ENCODE assay signal across 10 mouse cellular contexts in genomic region chrX:73815072-73815471, GRCm38 (mm10). TPM values are rescaled to one million over a fixed set of nuclear protein-coding genes. Genes with fewer than 3 reads are reported as not detected.
DNase-seq lines count a peak whose midpoint lies in the region; ATAC-seq and TF ChIP-seq lines count a peak whose summit lies in the region.
"Had no signal": no experiment of that assay in that cellular context is flagged by ENCODE, and none has a peak within 500 bp of the region (broad histone marks: within the 10 kb centered on the region; RNA-seq: fewer than 3 reads in every experiment).

No protein-coding gene starts in this region.

- peak overlapping the region; percentile 70 for H3K9ac ChIP-seq in forebrain, embryonic 14.5 days (ENCODE audit: low read length)
- H3K9ac ChIP-seq in liver, embryonic 13.5 days: no peak overlapping the region

- 65% methylated on average over 13 of the region's 14 CpGs for WGBS in thymus, adult 2 months
- 31% methylated on average over 14 of the region's 14 CpGs for WGBS in forebrain, embryonic 14.5 days
- 14% methylated on average over 14 of the region's 14 CpGs for WGBS in liver, embryonic 13.5 days (ENCODE audit: insufficient replicate concordance)

- no peak for TF ChIP-seq POLR2A in thymus, adult 2 months (IDR thresholded peaks at IDR 0.05; ENCODE audit: control insufficient read depth, extremely low read depth, insufficient read depth, low read length, poor library complexity)

- H3K4me3 ChIP-seq in thymus, adult 2 months (ENCODE audit: control insufficient read depth, insufficient read depth, low read length): 0 out of 2 replicates have a peak overlapping the region, but pooled peaks have one; percentile 11
- H3K4me3 ChIP-seq in forebrain, embryonic 14.5 days (ENCODE audit: low read depth, low read length): peak overlapping the region; percentile 23
- H3K4me3 ChIP-seq in liver, embryonic 13.5 days (replicated peaks): no peak overlapping the region
- H3K4me3 ChIP-seq: myocyte had no signal

- no peaks in the 10 kb centered on the region for H3K9me3 ChIP-seq in forebrain, embryonic 14.5 days (replicated peaks; ENCODE audit: control insufficient read depth, low read length)
- no peaks in the 10 kb centered on the region for H3K9me3 ChIP-seq in liver, embryonic 13.5 days (replicated peaks)

- H3K36me3 ChIP-seq in thymus, adult 2 months (ENCODE audit: control insufficient read depth, insufficient read depth, low read length): no peaks in the 10 kb centered on the region
- H3K36me3 ChIP-seq in forebrain, embryonic 14.5 days (ENCODE audit: control insufficient read depth, insufficient read depth, low read length): no peaks in the 10 kb centered on the region
- H3K36me3 ChIP-seq in liver, embryonic 13.5 days: no peaks in the 10 kb centered on the region

- peak; percentile 95 for ATAC-seq in forebrain, embryonic 14.5 days
- no peak for ATAC-seq in liver, embryonic 13.5 days (ENCODE audit: low read depth)

- H3K4me1 ChIP-seq in thymus, adult 2 months (replicated peaks; ENCODE audit: control insufficient read depth, insufficient read depth, low read length): peaks cover 10% of the 10 kb centered on the region
- H3K4me1 ChIP-seq in forebrain, embryonic 14.5 days (ENCODE audit: control insufficient read depth, insufficient read depth, low read length): no peaks in the 10 kb centered on the region
- H3K4me1 ChIP-seq in liver, embryonic 13.5 days (replicated peaks): no peaks in the 10 kb centered on the region; the same call in 1 of the 2 replicates

- TF ChIP-seq CTCF in thymus, adult 2 months (IDR thresholded peaks at IDR 0.05; ENCODE audit: borderline replicate concordance, control insufficient read depth, extremely low read depth, insufficient read depth, low read length, poor library complexity): no peak

- peak; percentile 12 for DNase-seq in thymus, adult 2 months
- DNase-seq in thymus, adult 18-20 months: no peak
- peak; percentile 72 for DNase-seq in forebrain, embryonic 14.5 days (ENCODE audit: low spot score)
- DNase-seq in liver, embryonic 13.5 days: no peak
- DNase-seq in thymus, postnatal 4 days: peak; percentile 56
- no peak for DNase-seq in right cerebral cortex, adult 2 months (ENCODE audit: low spot score in 2 of 2)
- DNase-seq in ovary, adult 18-20 months (ENCODE audit: low spot score): no peak
- DNase-seq: adrenal gland, adult 2 months; heart, postnatal 14 days had no signal

- no peak overlapping the region for H3K27ac ChIP-seq in thymus, adult 2 months (ENCODE audit: control insufficient read depth, insufficient read depth, low read length)
- H3K27ac ChIP-seq in forebrain, embryonic 14.5 days (ENCODE audit: low read depth, low read length): peak overlapping the region; percentile 55; the same call in 1 of the 2 replicates
- H3K27ac ChIP-seq in liver, embryonic 13.5 days: no peak overlapping the region

- no peaks in the 10 kb centered on the region for H3K27me3 ChIP-seq in thymus, adult 2 months (ENCODE audit: control insufficient read depth, insufficient read depth, low read length)
- H3K27me3 ChIP-seq in forebrain, embryonic 14.5 days (replicated peaks; ENCODE audit: control insufficient read depth, insufficient read depth, low read length): no peaks in the 10 kb centered on the region
- peaks cover 6% of the 10 kb centered on the region; the same call in 1 of the 2 replicates for H3K27me3 ChIP-seq in liver, embryonic 13.5 days

- H3K4me2 ChIP-seq in forebrain, embryonic 14.5 days (ENCODE audit: low read length): peak overlapping the region; percentile 49
- peak overlapping the region; percentile 32; the same call in 1 of the 2 replicates for H3K4me2 ChIP-seq in liver, embryonic 13.5 days

RNA-seq across cellular contexts. Expression of gene Pdzd4, which starts 9.7 kb away (rescaled TPM):
- polyA plus RNA-seq in thymus, adult 2 months (2012; rRNA removed): 6.2 and 7.3 TPM in 2 replicates
- polyA plus RNA-seq in forebrain, embryonic 14.5 days (2014; fragmentation: Nextera tagmentation; extraction: Ambion mirVana): 5.4 and 8.0 TPM in 2 replicates
- 0.06 and 0.07 TPM in 2 replicates for polyA plus RNA-seq in liver, embryonic 13.5 days (2015; fragmentation: Nextera tagmentation; extraction: Ambion mirVana)

RNA-seq across cellular contexts. Expression of gene Ssr4, which starts 28.2 kb away (rescaled TPM):
- polyA plus RNA-seq in thymus, adult 2 months (2012; rRNA removed): 189 and 216 TPM in 2 replicates
- polyA plus RNA-seq in forebrain, embryonic 14.5 days (2014; fragmentation: Nextera tagmentation; extraction: Ambion mirVana): 148 and 189 TPM in 2 replicates
- 144 and 157 TPM in 2 replicates for polyA plus RNA-seq in liver, embryonic 13.5 days (2015; fragmentation: Nextera tagmentation; extraction: Ambion mirVana)

RNA-seq across cellular contexts. Expression of gene Idh3g, which starts 28.4 kb away (rescaled TPM):
- polyA plus RNA-seq in thymus, adult 2 months (2012; rRNA removed): 327 and 378 TPM in 2 replicates
- polyA plus RNA-seq in forebrain, embryonic 14.5 days (2014; fragmentation: Nextera tagmentation; extraction: Ambion mirVana): 253 and 290 TPM in 2 replicates
- polyA plus RNA-seq in liver, embryonic 13.5 days (2015; fragmentation: Nextera tagmentation; extraction: Ambion mirVana): 130 and 131 TPM in 2 replicates

RNA-seq across cellular contexts. Expression of gene Srpk3, which starts 40.9 kb away (rescaled TPM):
- polyA plus RNA-seq in thymus, adult 2 months (2012; rRNA removed): 4.9 and 5.4 TPM in 2 replicates
- polyA plus RNA-seq in forebrain, embryonic 14.5 days (2014; fragmentation: Nextera tagmentation; extraction: Ambion mirVana): 1.1 and 1.8 TPM in 2 replicates
- polyA plus RNA-seq in liver, embryonic 13.5 days (2015; fragmentation: Nextera tagmentation; extraction: Ambion mirVana): 0.71 and 0.83 TPM in 2 replicates

RNA-seq across cellular contexts. Expression of gene Plxnb3, which starts 58.2 kb away (rescaled TPM):
- 0.46 and 0.86 TPM in 2 replicates for polyA plus RNA-seq in thymus, adult 2 months (2012; rRNA removed)
- 0.08 and 0.11 TPM in 2 replicates for polyA plus RNA-seq in forebrain, embryonic 14.5 days (2014; fragmentation: Nextera tagmentation; extraction: Ambion mirVana)
- 0.12 and 0.16 TPM in 2 replicates for polyA plus RNA-seq in liver, embryonic 13.5 days (2015; fragmentation: Nextera tagmentation; extraction: Ambion mirVana)

Comparison
In these comparisons a context has a peak if more than half of its experiments do, and no peak if none do; other contexts are left out.
1. DNase-seq: peak in thymus, adult 2 months (single experiment), forebrain, embryonic 14.5 days (single experiment) and thymus, postnatal 4 days (single experiment); none in thymus, adult 18-20 months (0 of 2), liver, embryonic 13.5 days (single experiment), right cerebral cortex, adult 2 months (0 of 2) and ovary, adult 18-20 months (single experiment).